Mouse (Mus musculus) layer of hippocampus, postnatal 10 days (tissue): ENCODE results near the gene Pdhx. TPM values are rescaled to one million over a fixed set of nuclear protein-coding genes. Genes with fewer than 3 reads are reported as not detected.
A peak's percentile ranks its signal among the peaks of the same experiment; 100 is the strongest.

ENCODE experiments used
- DNase-seq, 2 experiments: peaks; one replicate each; pipeline ENCODE4 v3.0.0; 2021; ENCODE audit warnings: low spot score in 2 of 2
- long read RNA-seq: library from polyadenylated mRNA; stranded (forward); transcript quantifications from one replicate; pipeline ENCODE4 v2.0.0, GENCODE M21; 2023
- total RNA-seq, 2 experiments: library from RNA; stranded (reverse); gene quantifications; 2 replicates each; pipeline ENCODE4 v1.2.3; 2021

The Pdhx gene
- 10 to 100 TPM; 65.8 to 73.4 TPM for total RNA-seq
- long read RNA-seq, transcript Pdhx-201 (11 exons, 2,506 nt), result major isoform, 108 of 119 reads
- long read RNA-seq, partial matches to known transcripts, result 7 of 119 reads
- long read RNA-seq, other reads (novel, unspliced or antisense), result 3 of 119 reads

- peak; percentile 99 to 100 for DNase-seq
Measured at GRCm38 (mm10) chr2:103073219-103073982, at the start of gene Pdhx, which contains the start of gene Apip. TSS of gene Pdhx (minus strand) at chr2:103073513. TSS of gene Apip (plus strand) at chr2:103073675.

- DNase-seq, result no peak
Measured at GRCm38 (mm10) chr2:103119197-103119854, 46.0 kb upstream of the Pdhx start.

GRCm38 (mm10) chr2:103118324-103119196 lies 45.2 kb upstream of the Pdhx start:
- DNase-seq, result no peak

- DNase-seq, result no peak
Measured at GRCm38 (mm10) chr2:103117212-103117611, 43.9 kb upstream of the Pdhx start.

- no peak for DNase-seq
Measured at GRCm38 (mm10) chr2:103111669-103112068, 38.4 kb upstream of the Pdhx start.

GRCm38 (mm10) chr2:103106172-103106571 lies 32.9 kb upstream of the Pdhx start:
- DNase-seq, result no peak

- no peak for DNase-seq
Measured at GRCm38 (mm10) chr2:103102595-103102994, 29.3 kb upstream of the Pdhx start.

- DNase-seq, result no peak
Measured at GRCm38 (mm10) chr2:103089521-103089920, 16.2 kb upstream of the Pdhx start.

- no peak for DNase-seq
Measured at GRCm38 (mm10) chr2:103088099-103088498, 14.8 kb upstream of the Pdhx start.

GRCm38 (mm10) chr2:103086432-103086831 lies 13.1 kb upstream of the Pdhx start:
- peak; percentile 22 to 42 for DNase-seq

GRCm38 (mm10) chr2:103085633-103086032 lies 12.3 kb upstream of the Pdhx start:
- DNase-seq, result no peak

GRCm38 (mm10) chr2:103084451-103084850 lies 11.1 kb upstream of the Pdhx start:
- peak; percentile 18 to 24 for DNase-seq

GRCm38 (mm10) chr2:103082853-103083252 lies 9.5 kb upstream of the Pdhx start:
- DNase-seq, result no peak

- no peak for DNase-seq
Measured at GRCm38 (mm10) chr2:103081706-103082105, 8.4 kb upstream of the Pdhx start.

- no peak for DNase-seq
Measured at GRCm38 (mm10) chr2:103081117-103081516, 7.8 kb upstream of the Pdhx start.

- DNase-seq, result no peak
Measured at GRCm38 (mm10) chr2:103070586-103070985, 2.7 kb downstream of the Pdhx start.

GRCm38 (mm10) chr2:103069752-103070405 lies 3.4 kb downstream of the Pdhx start:
- DNase-seq, result no peak

GRCm38 (mm10) chr2:103068602-103069001 lies 4.7 kb downstream of the Pdhx start:
- no peak for DNase-seq

GRCm38 (mm10) chr2:103067552-103068207 lies 5.6 kb downstream of the Pdhx start:
- DNase-seq, result no peak
